Mouse (Mus musculus) spleen, embryonic (tissue): ENCODE measurements around the gene Hcfc1r1.

Source experiments
- CTCF ChIA-PET: fragments of 350-600 bp; sonication (Branson Sonifier 250); formaldehyde crosslinking; loops from one replicate; lab custom pipeline; 2022; lab: Charles Lee

Gene Hcfc1r1

DNA sequence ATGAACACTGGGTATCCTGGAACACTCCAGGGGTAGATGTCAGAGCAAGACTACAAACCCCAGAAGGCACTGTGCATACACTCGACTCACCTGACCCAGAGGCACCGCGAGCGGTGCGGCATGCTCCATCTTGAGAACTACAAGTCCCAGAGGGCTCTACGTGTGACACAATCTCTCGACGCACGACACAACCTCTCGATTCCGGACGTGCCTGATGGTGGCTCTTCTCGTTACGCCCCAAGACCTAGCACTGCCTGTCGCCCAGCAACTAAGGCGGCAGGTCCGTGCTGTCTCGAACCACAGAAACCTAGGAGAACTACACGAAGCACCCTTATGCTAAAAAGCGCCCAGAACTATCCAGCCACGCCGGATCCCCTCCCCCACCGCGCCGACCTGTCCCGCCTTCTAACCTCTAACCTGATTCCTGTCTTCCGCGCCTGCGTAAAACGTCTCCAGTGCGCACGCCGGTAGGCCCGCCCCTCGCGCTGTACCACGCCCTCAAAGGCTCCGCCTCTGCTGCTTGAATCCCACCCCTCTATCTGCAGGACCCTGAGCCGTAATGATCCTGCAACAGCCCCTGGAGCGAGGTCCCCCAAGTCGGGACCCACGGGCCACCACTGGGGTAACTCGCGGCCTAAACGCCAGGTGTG, at the start of gene Hcfc1r1, which contains the start of gene Thoc6:
Gene Hcfc1r1, plus strand, starts transcription at position 173 of the 650 bp plus-strand sequence.
Gene Thoc6, minus strand, starts transcription at position 459 of the 650 bp plus-strand sequence.
- CTCF ChIA-PET, result no interaction called here

DNA sequence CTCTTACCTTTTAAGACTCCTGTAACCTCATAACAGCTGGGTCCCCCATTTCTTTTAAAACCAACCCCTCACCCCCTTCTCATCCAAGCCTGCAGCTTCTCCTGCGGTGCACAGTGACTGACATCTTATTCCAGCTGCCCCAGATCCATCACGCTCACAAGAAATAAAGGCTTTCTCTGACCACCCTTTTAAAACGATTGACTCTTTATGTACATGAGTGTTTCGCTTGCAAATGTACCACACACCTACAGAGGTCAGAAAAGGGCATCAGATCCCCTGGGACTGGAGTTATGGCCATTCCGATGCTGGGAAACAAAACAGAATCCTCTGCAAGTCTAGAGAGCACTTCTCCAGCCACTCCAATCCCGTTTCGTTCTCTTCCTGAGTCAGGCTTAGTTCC, 45.6 kb upstream of the Hcfc1r1 start:
- CTCF ChIA-PET, result no interaction called here

DNA sequence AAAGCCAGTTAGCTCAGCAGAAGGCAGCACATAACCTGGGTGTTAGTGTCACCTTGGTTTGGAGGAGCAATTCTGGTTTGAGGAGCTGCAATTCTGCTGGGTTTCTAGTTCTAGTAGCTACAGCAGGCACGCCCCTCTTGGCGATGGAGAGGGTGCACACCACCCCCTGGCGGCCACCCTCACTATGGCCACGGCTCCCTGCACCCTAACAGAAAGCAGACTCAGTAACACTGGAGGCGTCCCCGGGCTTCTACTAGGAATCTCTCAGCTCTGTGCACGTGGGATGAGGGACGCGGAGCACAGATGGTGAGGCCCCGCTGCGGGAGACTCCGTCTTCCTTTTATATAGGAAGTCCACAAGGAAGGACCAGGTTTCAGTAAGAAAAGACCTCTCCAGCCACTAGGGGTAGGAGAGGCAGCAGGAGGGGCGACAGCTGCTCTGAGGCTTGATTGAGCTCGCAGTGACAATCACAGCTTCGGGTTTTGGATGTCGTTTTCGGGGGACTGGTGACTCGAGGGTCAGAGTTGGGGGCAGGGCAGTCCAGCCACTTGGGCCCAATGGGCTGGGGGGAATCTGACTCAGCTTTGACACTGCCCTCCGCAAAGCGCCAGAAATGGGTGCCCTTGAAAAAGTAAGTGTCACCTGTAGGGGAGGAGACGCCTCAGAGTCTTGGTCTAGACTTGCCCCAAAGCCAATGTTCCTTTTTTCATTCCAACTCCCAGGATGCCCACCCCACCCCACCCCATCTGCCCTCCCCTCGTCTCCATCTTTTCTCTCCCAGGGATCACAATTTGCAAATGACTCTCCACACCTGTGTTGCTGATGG, 43.0 kb upstream of the Hcfc1r1 start:
- CTCF ChIA-PET, result interaction anchor here (0.7 kb wide), 1 partner anchor 59 kb away, joined by 3 read pairs; no protein-coding TSS in a partner anchor

DNA sequence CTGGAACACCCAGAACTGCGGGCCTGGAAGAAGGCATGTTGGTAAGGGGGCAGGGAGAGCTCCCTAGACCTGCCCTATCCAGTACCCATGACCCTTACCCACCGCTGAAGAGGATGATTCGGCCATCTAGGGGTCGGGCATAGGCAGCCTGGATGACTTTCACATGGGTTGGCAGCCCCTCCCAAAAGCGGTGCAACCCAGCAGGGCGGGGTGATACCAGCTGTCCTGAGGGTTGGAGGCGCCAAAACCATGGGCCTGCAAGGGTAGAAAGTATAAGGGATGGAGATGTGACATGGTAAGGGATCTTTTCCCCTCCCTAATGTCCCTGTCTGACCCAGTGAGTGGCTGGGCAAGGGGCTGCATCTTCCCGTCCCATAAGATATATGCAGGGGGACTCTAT, 42.2 kb upstream of the Hcfc1r1 start:
- CTCF ChIA-PET, result no interaction called here

DNA sequence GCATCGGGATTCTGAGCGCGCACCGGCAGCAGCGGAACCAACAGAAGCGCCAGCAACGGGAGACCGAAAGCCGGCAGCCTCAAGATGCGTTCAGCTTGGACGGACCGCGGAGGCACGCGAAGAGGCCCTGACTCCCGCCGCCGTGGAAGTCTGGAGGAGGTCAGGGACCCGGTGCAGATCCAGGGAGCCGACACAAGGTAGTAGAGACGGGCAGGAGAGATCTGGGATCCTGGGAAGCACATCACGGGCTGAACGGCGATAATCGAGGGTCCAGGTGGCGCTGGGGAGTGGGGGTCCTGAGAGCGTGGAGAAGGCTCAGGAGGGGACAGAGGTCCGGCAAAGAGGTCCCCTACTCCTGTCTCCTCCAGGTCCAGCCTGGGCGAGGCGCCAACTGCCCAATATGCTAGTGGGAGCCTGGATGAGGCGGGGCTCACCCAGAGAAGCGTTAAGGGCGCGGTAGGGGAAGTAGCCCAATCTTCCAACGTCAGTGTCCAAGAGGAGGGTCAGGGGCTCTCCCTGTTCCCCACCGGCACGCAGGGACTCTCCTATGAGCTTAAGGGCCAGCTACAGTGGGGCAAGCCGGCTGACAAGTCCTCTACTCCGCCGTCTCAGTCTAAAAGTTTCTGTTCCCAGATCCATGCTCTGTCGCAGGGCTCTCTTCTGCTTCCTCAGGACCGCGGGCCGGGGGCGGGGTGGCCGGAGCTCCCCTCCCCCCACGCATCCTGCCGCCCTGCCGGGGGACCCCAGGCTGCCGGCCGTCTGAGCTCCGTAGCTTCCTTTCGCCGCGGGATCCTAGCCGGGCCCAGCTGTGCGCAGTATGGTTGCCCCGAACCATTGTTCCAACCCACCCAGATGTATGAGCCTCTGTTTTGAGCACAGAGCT, 28.5 kb upstream of the Hcfc1r1 start, which contains the start of gene Mmp25:
Gene Mmp25, minus strand, starts transcription at position 665 of the 883 bp plus-strand sequence.
- CTCF ChIA-PET, result interaction anchor here (0.6 kb wide), 1 partner anchor 61 kb away, joined by 4 read pairs; no protein-coding TSS in a partner anchor

DNA sequence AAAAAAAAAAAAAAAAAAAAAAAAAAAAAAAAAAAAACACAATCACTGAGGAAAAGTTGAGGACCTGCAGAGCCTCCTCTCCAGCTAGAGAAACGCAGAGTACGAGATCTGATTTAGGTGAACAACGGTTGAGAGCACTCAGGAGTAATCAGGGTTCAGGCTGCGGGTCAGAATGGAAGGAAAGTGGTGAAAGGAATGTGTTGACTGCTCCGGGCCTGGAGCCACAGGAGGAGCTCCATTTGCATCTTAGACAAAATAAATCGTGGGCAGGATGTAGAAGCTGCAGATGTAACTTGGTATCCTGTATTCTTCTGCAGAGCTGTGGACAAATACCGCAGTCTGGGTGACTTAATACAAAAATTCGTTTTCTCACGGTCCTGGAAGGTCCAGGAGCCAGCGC, 27.5 kb upstream of the Hcfc1r1 start:
- CTCF ChIA-PET, result no interaction called here

DNA sequence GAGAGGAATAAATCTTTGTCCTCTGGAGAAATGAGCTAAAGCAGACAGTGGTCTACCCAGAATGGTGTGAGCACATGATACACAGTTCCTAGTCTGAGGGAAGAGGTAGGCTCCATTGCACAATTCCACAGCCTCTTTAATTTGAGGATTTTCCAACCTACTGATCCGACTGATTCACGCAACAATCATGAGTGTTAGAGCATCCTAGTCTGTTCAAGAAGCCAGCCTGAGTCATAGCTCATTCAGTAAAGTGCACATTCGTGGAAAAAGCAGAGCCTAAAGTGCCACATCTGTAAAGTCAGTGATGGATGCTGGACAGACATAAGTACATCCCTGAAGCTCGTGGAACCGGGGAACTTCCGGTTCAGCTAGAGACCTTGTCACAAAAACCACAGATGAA, 22.0 kb upstream of the Hcfc1r1 start:
- CTCF ChIA-PET, result no interaction called here

DNA sequence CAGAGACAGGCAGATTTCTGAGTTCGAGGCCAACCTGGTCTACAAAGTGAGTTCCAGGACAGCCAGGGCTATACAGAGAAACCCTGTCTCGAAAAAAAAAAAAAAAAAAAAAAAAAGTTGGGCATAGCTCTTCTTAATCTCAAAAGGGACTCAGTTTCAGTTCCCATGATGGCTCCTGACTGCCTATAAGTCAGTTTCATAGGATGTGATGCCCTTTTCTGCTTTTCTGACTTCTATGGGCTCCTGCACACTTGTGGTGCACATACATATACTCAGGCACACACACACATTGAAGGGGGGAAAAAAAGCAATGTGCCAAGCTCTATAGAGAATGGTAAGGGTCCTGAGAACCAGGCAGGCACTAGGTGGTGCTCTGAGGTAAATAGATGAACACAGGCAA, 20.1 kb upstream of the Hcfc1r1 start:
- CTCF ChIA-PET, result no interaction called here

DNA sequence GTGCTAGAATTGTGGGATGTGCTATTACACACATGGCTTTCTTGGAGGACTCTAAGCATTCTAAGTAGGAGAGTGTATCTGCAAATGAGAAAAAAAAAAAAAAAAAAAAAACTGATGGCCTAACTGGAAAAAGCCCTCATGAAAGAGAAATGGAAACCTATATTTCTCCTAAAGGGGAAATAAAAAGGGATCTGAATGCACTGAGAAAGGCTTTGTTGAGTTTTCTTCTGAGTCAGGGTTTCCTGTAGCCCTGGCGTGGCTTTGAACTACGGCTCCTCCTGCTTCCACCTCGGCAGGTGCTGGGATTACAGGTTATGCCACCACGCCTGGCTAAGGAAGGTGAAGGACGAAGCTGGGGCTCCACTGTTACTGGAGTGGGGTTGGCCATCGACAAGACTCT, 19.4 kb upstream of the Hcfc1r1 start:
- CTCF ChIA-PET, result no interaction called here

DNA sequence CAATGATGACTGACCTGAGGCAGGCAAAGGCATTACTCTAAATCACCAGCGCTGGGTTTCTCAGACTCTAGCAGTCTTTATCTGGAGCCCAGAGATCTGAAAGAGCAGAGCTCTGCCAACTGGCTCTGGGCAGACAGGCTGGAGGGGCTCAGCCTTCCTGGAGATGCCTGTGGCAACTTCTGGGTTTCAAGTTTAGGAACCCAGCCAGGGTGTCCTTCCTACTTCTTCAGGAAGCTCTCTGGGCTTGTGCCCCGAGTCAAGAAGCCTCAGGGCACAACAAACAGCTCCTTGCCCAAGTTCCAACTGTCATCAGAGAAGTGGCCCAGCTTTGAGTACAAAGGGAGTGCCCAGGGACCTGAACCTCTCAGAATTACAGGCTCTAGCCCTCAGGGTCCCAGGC, 19.0 kb upstream of the Hcfc1r1 start:
- CTCF ChIA-PET, result no interaction called here

DNA sequence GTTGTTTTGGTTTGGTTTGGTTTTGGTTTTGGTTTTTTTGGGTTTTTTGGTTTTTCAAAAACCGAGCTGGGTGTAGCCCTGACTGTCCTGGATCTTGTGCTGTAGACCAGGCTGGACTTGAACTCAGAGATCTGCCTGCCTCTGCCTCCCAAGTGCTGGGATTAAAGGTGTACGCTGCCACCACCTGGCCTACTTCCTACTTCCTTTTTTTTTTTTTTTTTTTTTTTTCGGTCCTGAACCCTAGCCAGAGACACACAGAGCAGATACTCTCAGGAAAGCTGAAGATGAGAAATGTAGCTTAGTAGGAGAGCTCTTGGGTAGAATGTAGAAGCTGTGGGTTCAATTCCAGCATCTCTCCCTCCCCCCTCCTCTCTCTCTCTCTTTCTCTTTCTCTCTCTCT, 14.9 kb upstream of the Hcfc1r1 start:
- CTCF ChIA-PET, result interaction anchor here (0.7 kb wide), 4 partner anchors 9 to 449 kb away, joined by 4 to 13 read pairs (median 6); no protein-coding TSS in a partner anchor

DNA sequence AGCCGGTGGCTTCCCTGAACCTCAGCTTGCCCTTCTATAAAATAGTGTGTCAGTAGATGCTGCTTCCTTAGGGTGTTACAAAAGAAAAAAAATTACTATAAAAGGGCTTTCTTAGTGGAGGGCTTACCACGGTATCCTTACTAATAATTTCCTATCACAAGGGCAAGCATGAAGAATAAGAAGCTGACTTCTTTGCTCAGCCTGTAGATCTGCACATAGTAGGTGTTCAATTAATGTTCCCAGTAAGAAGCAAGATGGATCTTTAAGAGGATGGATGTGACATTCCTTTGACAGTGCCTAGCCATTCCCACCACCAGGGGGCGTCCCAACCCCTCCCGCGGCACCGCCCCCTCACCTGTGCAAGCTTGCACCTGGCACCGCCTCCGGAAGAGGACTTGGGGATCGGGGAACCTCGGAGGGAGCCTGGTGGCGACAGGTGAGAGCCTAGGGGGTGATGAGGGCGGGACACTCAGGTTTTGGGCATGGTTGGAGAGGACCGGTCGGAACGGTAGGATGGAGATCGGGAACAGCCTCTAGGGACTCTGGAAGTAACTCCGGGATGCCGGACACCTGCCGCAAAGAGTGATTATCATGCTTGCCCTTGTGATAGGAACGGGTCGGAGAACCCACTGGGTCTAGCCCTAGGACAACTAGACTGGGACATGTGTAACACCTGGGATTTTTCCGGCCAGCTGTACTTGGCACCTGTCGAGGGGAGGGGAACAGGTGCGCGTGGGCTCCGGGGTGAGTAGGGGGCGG, 13.1 kb upstream of the Hcfc1r1 start, which contains the start of gene Bicdl2:
Gene Bicdl2, plus strand, starts transcription at position 390 of the 759 bp plus-strand sequence.
- CTCF ChIA-PET, result interaction anchor here (0.9 to 1.4 kb wide), 2 partner anchors 9 to 40 kb away, joined by 3 to 5 read pairs; no protein-coding TSS in a partner anchor

DNA sequence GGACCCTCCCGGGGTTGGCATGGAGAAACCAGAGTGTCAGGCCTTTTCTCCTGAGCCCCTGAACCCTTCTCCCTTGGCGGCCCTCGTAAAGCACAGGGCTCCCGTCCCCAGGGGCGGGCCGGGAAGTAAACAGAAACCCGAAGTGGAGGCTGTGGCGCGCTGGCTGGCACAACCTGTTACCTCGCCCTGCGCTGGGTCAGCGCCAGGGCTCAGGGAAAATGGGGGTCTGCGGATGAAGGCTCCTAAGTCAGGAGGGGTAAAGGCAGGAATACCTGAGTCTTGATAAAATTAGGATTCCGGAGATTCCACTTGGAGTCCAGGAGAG, 12.6 kb upstream of the Hcfc1r1 start:
- CTCF ChIA-PET, result interaction anchor here (0.6 to 1.4 kb wide), 3 partner anchors 8 to 165 kb away, joined by 3 to 7 read pairs (median 5); no protein-coding TSS in a partner anchor

DNA sequence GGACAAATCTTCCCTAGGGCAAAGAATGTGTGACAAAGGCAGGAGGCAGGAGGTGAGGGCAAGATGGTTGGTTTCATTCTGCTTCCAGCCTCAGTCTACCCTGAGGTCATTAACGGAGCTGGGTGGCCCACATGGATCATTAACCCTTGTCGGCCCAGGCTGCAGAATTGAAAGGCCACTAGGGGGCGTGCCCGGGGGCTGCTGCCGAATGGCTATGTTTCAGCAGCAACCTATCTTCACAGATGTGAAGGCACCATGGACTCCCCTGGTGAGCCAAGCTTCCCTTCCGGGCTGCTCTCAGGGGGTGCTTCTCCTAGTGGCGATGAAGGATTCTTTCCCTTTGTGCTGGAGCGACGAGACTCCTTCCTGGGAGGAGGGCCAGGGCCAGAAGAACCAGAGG, 11.9 kb upstream of the Hcfc1r1 start:
- CTCF ChIA-PET, result interaction anchor here (0.5 to 1.4 kb wide), 4 partner anchors 9 to 164 kb away, joined by 3 to 7 read pairs (median 4); no protein-coding TSS in a partner anchor

DNA sequence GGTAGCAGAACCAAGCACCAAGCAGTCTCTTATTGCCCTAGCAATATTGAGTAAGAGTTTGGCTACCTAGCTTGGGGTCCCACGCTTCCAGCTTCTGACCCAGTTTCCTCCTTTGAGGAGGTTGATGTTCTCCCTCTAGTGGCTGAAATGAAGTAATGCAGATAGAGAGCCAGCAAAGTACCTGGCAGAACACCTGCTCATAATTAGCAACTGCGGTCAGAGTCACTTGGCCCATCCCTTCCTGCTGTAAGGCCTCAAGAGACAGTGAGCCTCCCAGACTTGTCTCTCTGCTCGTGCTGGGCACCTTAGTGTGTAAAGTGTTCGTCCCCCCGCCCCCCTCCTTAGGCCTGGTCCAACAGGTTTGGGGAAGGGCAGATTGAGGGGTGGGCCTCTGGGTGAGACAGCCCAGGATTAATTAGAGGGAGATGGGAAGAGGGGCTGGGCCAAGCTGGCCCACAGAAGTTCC, 8.8 kb upstream of the Hcfc1r1 start:
- CTCF ChIA-PET, result interaction anchor here (0.6 to 0.7 kb wide), 2 partner anchors 64 to 68 kb away, joined by 3 read pairs; no protein-coding TSS in a partner anchor

DNA sequence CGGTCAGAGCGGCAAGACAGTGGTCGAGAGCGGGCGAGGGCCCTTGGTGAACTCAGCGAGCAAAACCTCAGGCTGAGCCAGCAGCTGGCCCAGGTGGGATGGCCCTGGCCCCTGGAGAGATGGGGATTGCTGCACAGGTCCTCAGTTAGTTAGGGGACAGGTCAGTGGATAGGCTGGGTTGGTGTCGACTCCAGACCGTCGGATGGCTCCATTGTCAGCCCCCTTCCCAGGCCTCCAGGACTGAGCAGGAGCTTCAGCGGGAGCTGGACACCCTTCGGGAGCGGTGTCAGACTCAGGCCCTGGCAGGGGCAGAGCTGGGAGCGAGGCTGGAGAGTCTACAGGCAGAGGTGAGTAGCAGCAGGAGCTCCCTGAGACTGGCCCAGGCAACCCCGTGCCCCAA, 7.9 kb upstream of the Hcfc1r1 start:
- CTCF ChIA-PET, result no interaction called here

DNA sequence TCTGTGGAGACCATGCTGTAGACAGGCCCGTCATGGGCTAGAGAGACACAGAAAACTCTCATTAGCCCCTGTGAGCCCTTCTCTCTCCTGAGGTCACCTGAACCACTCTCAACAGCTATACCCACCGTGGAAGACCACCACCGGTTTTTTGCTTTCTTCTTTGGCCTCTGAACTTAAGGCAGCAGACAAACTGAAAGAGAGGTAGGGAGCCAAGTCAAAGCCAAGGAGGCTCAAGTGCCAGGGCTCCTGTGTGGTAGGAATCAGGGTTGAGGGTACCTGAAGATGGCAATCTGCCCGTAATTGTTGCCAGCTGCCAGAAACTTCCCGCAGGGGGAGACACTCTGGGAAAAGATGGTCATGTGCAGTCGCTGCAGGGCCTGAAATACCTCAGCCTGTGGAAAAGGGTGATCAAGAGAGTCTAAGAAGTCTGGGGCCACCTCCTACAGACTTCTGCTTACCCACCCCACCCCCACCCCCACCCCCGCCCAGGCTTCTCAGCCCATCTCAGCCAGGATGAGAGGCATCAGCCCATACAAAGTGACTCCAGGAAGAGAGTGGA, 2.8 kb upstream of the Hcfc1r1 start:
- CTCF ChIA-PET, result interaction anchor here (0.6 kb wide), 1 partner anchor 9 kb away, joined by 4 read pairs; no protein-coding TSS in a partner anchor

DNA sequence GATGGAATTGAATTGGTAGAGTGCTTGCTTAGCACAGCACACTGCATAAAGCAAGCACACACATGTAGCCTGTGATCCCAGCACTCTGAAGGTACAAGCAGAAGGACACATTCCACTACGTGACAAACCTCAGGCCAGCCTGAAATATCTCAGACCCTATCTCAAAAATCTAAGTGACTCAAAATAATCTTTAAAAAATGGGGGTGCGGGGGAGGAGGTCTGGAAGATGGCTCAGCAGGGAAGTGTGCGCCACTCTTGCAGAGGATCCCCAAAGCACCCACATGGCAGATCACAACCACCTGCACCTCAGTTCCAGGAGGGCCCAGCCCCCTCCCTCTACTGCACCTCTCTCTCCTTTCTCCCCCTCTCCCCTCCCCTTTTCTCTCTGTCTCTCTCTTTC, 1.9 kb upstream of the Hcfc1r1 start:
- CTCF ChIA-PET, result no interaction called here

DNA sequence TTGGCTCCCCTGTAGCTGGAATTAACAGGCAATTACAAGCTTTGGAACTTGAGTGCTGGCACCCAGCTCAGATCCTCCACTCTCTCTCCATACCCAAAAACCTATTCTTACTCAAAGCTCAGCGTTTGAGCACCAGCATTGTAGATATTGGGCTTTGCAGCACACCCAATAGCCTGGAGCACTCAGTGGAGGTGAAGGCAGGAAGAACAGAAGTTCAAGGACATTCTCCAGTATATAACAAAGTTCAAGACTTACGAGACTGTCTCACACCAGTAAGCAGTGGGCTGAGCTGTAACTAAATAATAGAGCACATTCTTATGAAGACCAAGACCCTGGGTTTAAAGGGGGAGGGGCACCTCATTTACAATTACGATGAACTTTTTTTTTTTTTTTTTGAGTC, 635 bp upstream of the Hcfc1r1 start:
- CTCF ChIA-PET, result interaction anchor here (0.6 to 0.7 kb wide), 2 partner anchors 33 to 1806 kb away, joined by 7 to 9 read pairs; no protein-coding TSS in a partner anchor
